Comparison of ENCODE assay signal across 21 mouse cellular contexts in genomic region chr3:117708788-117709187, GRCm38 (mm10).
DNase-seq lines count a peak whose midpoint lies in the region; ATAC-seq and TF ChIP-seq lines count a peak whose summit lies in the region.
"Had no signal": no experiment of that assay in that cellular context is flagged by ENCODE, and none has a peak within 500 bp of the region (broad histone marks: within the 10 kb centered on the region; RNA-seq: fewer than 3 reads in every experiment).

No protein-coding gene starts in this region.

- H3K27ac ChIP-seq in hindbrain, postnatal 0 days = no peak overlapping the region
- no peak overlapping the region for H3K27ac ChIP-seq in hindbrain, embryonic 14.5 days
- no peak overlapping the region for H3K27ac ChIP-seq in lung, embryonic 14.5 days (ENCODE audit: low read depth)
- H3K27ac ChIP-seq: heart, embryonic 15.5 days; limb, embryonic 13.5 days; liver, embryonic 14.5 days had no signal

- H3K9ac ChIP-seq in hindbrain, postnatal 0 days (replicated peaks; ENCODE audit: low read length) = no peak overlapping the region
- H3K9ac ChIP-seq in hindbrain, embryonic 14.5 days = no peak overlapping the region
- H3K9ac ChIP-seq in lung, embryonic 14.5 days = no peak overlapping the region
- H3K9ac ChIP-seq: heart, embryonic 15.5 days; limb, embryonic 13.5 days; liver, embryonic 14.5 days had no signal

- H3K4me3 ChIP-seq in hindbrain, postnatal 0 days (ENCODE audit: low read length) = no peak overlapping the region
- H3K4me3 ChIP-seq in hindbrain, embryonic 14.5 days (replicated peaks; ENCODE audit: low read length) = no peak overlapping the region
- no peak overlapping the region for H3K4me3 ChIP-seq in lung, embryonic 14.5 days (ENCODE audit: low read depth, low read length)
- H3K4me3 ChIP-seq: heart, embryonic 15.5 days; limb, embryonic 13.5 days; megakaryocyte, embryonic 14.5 days had no signal

- no peaks in the 10 kb centered on the region for H3K27me3 ChIP-seq in hindbrain, postnatal 0 days (ENCODE audit: insufficient read depth, low read length)
- H3K27me3 ChIP-seq in hindbrain, embryonic 14.5 days (ENCODE audit: control insufficient read depth, insufficient read depth, low read length) = no peaks in the 10 kb centered on the region
- H3K27me3 ChIP-seq in lung, embryonic 14.5 days (ENCODE audit: insufficient read depth, low read length) = no peaks in the 10 kb centered on the region
- H3K27me3 ChIP-seq: heart, embryonic 15.5 days; limb, embryonic 13.5 days; megakaryocyte, embryonic 14.5 days had no signal

- H3K9me3 ChIP-seq in hindbrain, postnatal 0 days (ENCODE audit: low read length) = 0 out of 2 replicates have a peak, but pooled peaks cover 3% of the 10 kb centered on the region
- no peaks in the 10 kb centered on the region for H3K9me3 ChIP-seq in hindbrain, embryonic 14.5 days (ENCODE audit: control insufficient read depth, low read length)
- H3K9me3 ChIP-seq in lung, embryonic 14.5 days (ENCODE audit: low read depth, low read length) = no peaks in the 10 kb centered on the region
- H3K9me3 ChIP-seq: heart, embryonic 15.5 days; limb, embryonic 13.5 days; megakaryocyte, embryonic 14.5 days had no signal

- peak; percentile 24 to 48 for DNase-seq in cerebellum, postnatal 10 days
- DNase-seq in cerebellum, adult 18-20 months = no peak
- peak; percentile 48 for DNase-seq in hindbrain, postnatal 0 days (ENCODE audit: low spot score)
- DNase-seq in hindbrain, embryonic 14.5 days (ENCODE audit: low spot score) = no peak
- DNase-seq in lung, embryonic 14.5 days = peak; percentile 13
- no peak for DNase-seq in lung, postnatal 25 days (ENCODE audit: low spot score)
- DNase-seq in fibroblast of lung, adult 2 months (ENCODE audit: low read depth) = peak; percentile 2
- no peak for DNase-seq in urinary bladder, adult 18-20 months (ENCODE audit: low spot score in 2 of 2)
- DNase-seq: adrenal gland, postnatal 25 days; cerebellum, adult 2 months; heart, adult 18-20 months; kidney, adult 8-10 months; kidney, postnatal 4 days; lung, postnatal 10 days; retina, postnatal 1 day; thymus, postnatal 25 days had no signal

- H3K4me2 ChIP-seq in hindbrain, postnatal 0 days (ENCODE audit: low read depth, low read length) = no peak overlapping the region
- H3K4me2 ChIP-seq in hindbrain, embryonic 14.5 days (replicated peaks) = no peak overlapping the region
- no peak overlapping the region for H3K4me2 ChIP-seq in lung, embryonic 14.5 days
- H3K4me2 ChIP-seq: heart, embryonic 15.5 days; limb, embryonic 13.5 days had no signal

- no peaks in the 10 kb centered on the region for H3K36me3 ChIP-seq in hindbrain, postnatal 0 days (ENCODE audit: insufficient read depth, low read length)
- H3K36me3 ChIP-seq in hindbrain, embryonic 14.5 days (replicated peaks; ENCODE audit: control insufficient read depth, insufficient read depth) = no peaks in the 10 kb centered on the region
- no peaks in the 10 kb centered on the region for H3K36me3 ChIP-seq in lung, embryonic 14.5 days (ENCODE audit: insufficient read depth)
- H3K36me3 ChIP-seq: heart, embryonic 15.5 days; limb, embryonic 13.5 days had no signal

- peak; percentile 56 for TF ChIP-seq CTCF in hindbrain, postnatal 0 days (IDR thresholded peaks at IDR 0.05; ENCODE audit: low read depth)
- TF ChIP-seq CTCF in lung, embryonic 14.5 days (IDR thresholded peaks at IDR 0.05; ENCODE audit: low read depth) = peak; percentile 17; the same call in 1 of the 2 replicates

- no peaks in the 10 kb centered on the region for H3K4me1 ChIP-seq in hindbrain, postnatal 0 days (ENCODE audit: insufficient read depth, low read length)
- H3K4me1 ChIP-seq in hindbrain, embryonic 14.5 days (replicated peaks; ENCODE audit: control insufficient read depth, insufficient read depth, low read length) = no peaks in the 10 kb centered on the region
- no peaks in the 10 kb centered on the region for H3K4me1 ChIP-seq in lung, embryonic 14.5 days (ENCODE audit: insufficient read depth)
- H3K4me1 ChIP-seq: heart, embryonic 15.5 days; limb, embryonic 13.5 days; megakaryocyte, embryonic 14.5 days had no signal

- no peak for ATAC-seq in hindbrain, postnatal 0 days
- ATAC-seq in hindbrain, embryonic 14.5 days (ENCODE audit: low FRiP score) = no peak
- ATAC-seq in lung, embryonic 14.5 days (ENCODE audit: insufficient read depth) = no peak
- ATAC-seq: forebrain, embryonic 14.5 days had no signal

Comparison
In these comparisons a context has a peak if more than half of its experiments do, and no peak if none do; other contexts are left out.
1. DNase-seq: peak in cerebellum, postnatal 10 days (2 of 2), hindbrain, postnatal 0 days (single experiment), lung, embryonic 14.5 days (single experiment) and fibroblast of lung, adult 2 months (single experiment); none in cerebellum, adult 18-20 months (0 of 2), hindbrain, embryonic 14.5 days (single experiment), lung, postnatal 25 days (single experiment) and urinary bladder, adult 18-20 months (0 of 2).